ENCODE assay signal across 12 mouse cellular contexts in genomic region chr11:87751491-87751966, GRCm38 (mm10). TPM values are rescaled to one million over a fixed set of nuclear protein-coding genes. Genes with fewer than 3 reads are reported as not detected.
A peak's percentile ranks its signal among the peaks of the same experiment; 100 is the strongest.
DNase-seq lines count a peak whose midpoint lies in the region; ATAC-seq lines count a peak whose summit lies in the region.
"Had no signal": no experiment of that assay in that cellular context is flagged by ENCODE, and none has a peak within 500 bp of the region (broad histone marks: within the 10 kb centered on the region; RNA-seq: fewer than 3 reads in every experiment).

No protein-coding gene starts in this region.

- DNase-seq in gastrocnemius, postnatal 25 days: peak; percentile 27
- DNase-seq in gastrocnemius, adult 18-20 months (ENCODE audit: low spot score): no peak
- DNase-seq in spleen, postnatal 36 days (ENCODE audit: low spot score in 2 of 2): peak; percentile 88 to 91
- DNase-seq in right cerebral cortex, postnatal 10 days (ENCODE audit: low spot score in 2 of 2): no peak
- no peak for DNase-seq in gastrocnemius, postnatal 14 days
- no peak for DNase-seq in Muller cell, postnatal 12 days (ENCODE audit: inconsistent ontology term)
- DNase-seq: cerebellum, adult 9-10 months; retina, postnatal 1 day had no signal

- intact Hi-C loops in gastrocnemius, postnatal 14 days (cut with DNase I; ENCODE audit: low total_unique reads): no loop called here

- H3K36me3 ChIP-seq in liver, embryonic 16.5 days (ENCODE audit: control insufficient read depth, insufficient read depth): no peaks in the 10 kb centered on the region
- H3K36me3 ChIP-seq: limb, embryonic 12.5 days had no signal

- no peaks in the 10 kb centered on the region for H3K27me3 ChIP-seq in liver, embryonic 16.5 days (ENCODE audit: control insufficient read depth, insufficient read depth, low read depth, low read length)
- H3K27me3 ChIP-seq: limb, embryonic 12.5 days had no signal

- peaks cover 73% of the 10 kb centered on the region for H3K4me1 ChIP-seq in liver, embryonic 16.5 days (ENCODE audit: control insufficient read depth, low read depth, low read length)

- peak overlapping the region; percentile 99 for H3K27ac ChIP-seq in liver, embryonic 16.5 days (ENCODE audit: low read length)
- H3K27ac ChIP-seq: limb, embryonic 12.5 days had no signal

- no peaks in the 10 kb centered on the region for H3K9me3 ChIP-seq in liver, embryonic 16.5 days (replicated peaks; ENCODE audit: control insufficient read depth, low read length)
- H3K9me3 ChIP-seq: limb, embryonic 12.5 days had no signal

- peak; percentile 26 for ATAC-seq in activated CD4-positive, CD25-positive, alpha-beta regulatory T cell, adult 4 months
- 0 out of 2 replicates have a peak, but pooled peaks have one; percentile 2 for ATAC-seq in liver, embryonic 16.5 days (ENCODE audit: low read depth)

- peak overlapping the region; percentile 59 for H3K4me3 ChIP-seq in liver, embryonic 16.5 days (ENCODE audit: low read depth, low read length)
- H3K4me3 ChIP-seq: limb, embryonic 12.5 days had no signal

- 19% methylated on average over 4 of the region's 4 CpGs for WGBS in liver, embryonic 16.5 days (ENCODE audit: insufficient replicate concordance)

- peak overlapping the region; percentile 85 for H3K4me2 ChIP-seq in liver, embryonic 16.5 days (ENCODE audit: low read depth, low read length)
- H3K4me2 ChIP-seq: limb, embryonic 12.5 days had no signal

- H3K9ac ChIP-seq in liver, embryonic 16.5 days (ENCODE audit: low read depth, low read length): peak overlapping the region; percentile 77
- H3K9ac ChIP-seq: limb, embryonic 12.5 days had no signal

RNA-seq across cellular contexts. Expression of gene Tspoap1, which starts 8.8 kb away (rescaled TPM):
- total RNA-seq in gastrocnemius, postnatal 25 days (2021): under 1 TPM in 1 of 2 experiments, not detected in 1; 0.08 TPM
- total RNA-seq in gastrocnemius, adult 18-20 months (2021): not detected
- polyA plus RNA-seq in activated CD4-positive, CD25-positive, alpha-beta regulatory T cell, adult 4 months (2017; shearing (Covaris generic)): 1 to 10 TPM; 1.6 to 2.4 TPM
- 1.7 and 2.7 TPM in 2 replicates for polyA plus RNA-seq in liver, embryonic 16.5 days (2015; fragmentation: Nextera tagmentation; extraction: Ambion mirVana)
- total RNA-seq in gastrocnemius, postnatal 14 days (2021): under 1 TPM; 0.04 TPM

RNA-seq across cellular contexts. Expression of gene Supt4a, which starts 14.2 kb away (rescaled TPM):
- 10 to 100 TPM; 31.6 to 31.7 TPM for total RNA-seq in gastrocnemius, postnatal 25 days (2021)
- total RNA-seq in gastrocnemius, adult 18-20 months (2021): 10 to 100 TPM; 33.5 to 36.3 TPM
- polyA plus RNA-seq in activated CD4-positive, CD25-positive, alpha-beta regulatory T cell, adult 4 months (2017; shearing (Covaris generic)): 100 to 1,000 TPM; 373 to 410 TPM
- polyA plus RNA-seq in liver, embryonic 16.5 days (2015; fragmentation: Nextera tagmentation; extraction: Ambion mirVana): 180 and 196 TPM in 2 replicates
- 10 to 100 TPM; 30.8 to 36.4 TPM for total RNA-seq in gastrocnemius, postnatal 14 days (2021)

RNA-seq across cellular contexts. Expression of gene Mpo, which starts 41.9 kb away (rescaled TPM):
- not detected for total RNA-seq in gastrocnemius, postnatal 25 days (2021)
- total RNA-seq in gastrocnemius, adult 18-20 months (2021): not detected
- not detected for polyA plus RNA-seq in activated CD4-positive, CD25-positive, alpha-beta regulatory T cell, adult 4 months (2017; shearing (Covaris generic))
- 420 and 425 TPM in 2 replicates for polyA plus RNA-seq in liver, embryonic 16.5 days (2015; fragmentation: Nextera tagmentation; extraction: Ambion mirVana)
- total RNA-seq in gastrocnemius, postnatal 14 days (2021): not detected
- total RNA-seq: heart, adult 18-20 months had no signal

Comparison
In these comparisons a context has a peak if more than half of its experiments do, and no peak if none do; other contexts are left out.
1. DNase-seq: peak in gastrocnemius, postnatal 25 days (single experiment) and spleen, postnatal 36 days (2 of 2); none in gastrocnemius, adult 18-20 months (single experiment), right cerebral cortex, postnatal 10 days (0 of 2), gastrocnemius, postnatal 14 days (single experiment) and Muller cell, postnatal 12 days (single experiment).